Mouse (Mus musculus) heart, postnatal 14 days (tissue): ENCODE results near the gene Fbxw26. TPM values are rescaled to one million over a fixed set of nuclear protein-coding genes. Genes with fewer than 3 reads are reported as not detected.
"Not testable (repeated sequence)": the region's sequence is repeated elsewhere in the genome, so short reads cannot be mapped to it uniquely, and the experiment has no call there.

Experiments used
- DNase-seq, 2 experiments: peaks; one replicate each; pipeline ENCODE4 v3.0.0; 2021 to 2022
- intact Hi-C: fragments of 180-260 bp; cut with DNase I; formaldehyde crosslinking; loops from one replicate; pipeline ENCODE4 v1.15.1; 2025
- long read RNA-seq, 2 experiments: library from polyadenylated mRNA; stranded (forward); transcript quantifications; one replicate each; pipeline ENCODE4 v2.0.0; 2021
- total RNA-seq, 2 experiments: library from RNA; stranded (reverse); gene quantifications; 2 replicates each; pipeline ENCODE4 v1.2.3; 2021

The Fbxw26 gene
- not detected for total RNA-seq
- long read RNA-seq, experiment 1 = 0 reads
- long read RNA-seq, experiment 2 = 0 reads

DNA sequence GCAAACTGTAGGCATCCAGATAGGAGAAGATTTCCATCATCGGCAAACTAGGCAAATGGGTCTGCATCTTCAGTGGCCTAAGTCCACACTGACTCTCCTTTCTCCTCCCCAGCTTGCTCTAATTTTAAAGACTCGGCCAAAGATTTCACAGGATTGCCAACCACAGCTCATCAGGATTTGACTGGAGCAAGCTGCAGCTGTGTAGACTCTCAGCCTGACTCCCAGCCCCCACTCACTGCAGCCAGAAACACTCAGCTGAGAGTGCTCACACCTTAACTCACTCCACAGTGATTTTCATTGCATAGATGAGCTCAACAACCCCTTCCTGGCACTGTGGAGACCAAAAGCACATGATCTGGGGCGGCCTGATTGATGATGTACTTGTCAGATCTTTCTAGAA is at the start of gene Fbxw26:
Gene Fbxw26, minus strand, starts transcription at position 101 of the 400 bp plus-strand sequence.
- DNase-seq, intact Hi-C loops: not testable (repeated sequence)

DNA sequence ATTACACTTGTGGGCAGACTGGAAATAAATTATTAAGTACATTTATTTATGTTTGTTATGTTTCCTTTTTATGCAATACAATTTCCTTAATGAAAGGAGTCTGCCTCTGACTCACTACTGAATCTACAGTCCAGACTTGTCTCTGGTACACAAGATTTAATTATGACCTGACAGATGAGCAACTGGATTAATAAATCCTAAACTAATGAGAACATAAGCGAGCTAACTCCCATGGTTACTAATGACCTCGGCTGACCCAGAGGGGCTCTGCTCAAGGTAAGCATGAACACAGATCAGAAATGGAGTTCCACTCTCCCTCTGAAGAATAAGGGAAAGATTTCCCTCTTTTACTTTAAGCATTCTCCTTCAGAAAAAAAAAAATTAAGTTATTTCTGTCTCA is 49.3 kb upstream of the Fbxw26 start:
- DNase-seq = no peak
- intact Hi-C loops = no loop called here

DNA sequence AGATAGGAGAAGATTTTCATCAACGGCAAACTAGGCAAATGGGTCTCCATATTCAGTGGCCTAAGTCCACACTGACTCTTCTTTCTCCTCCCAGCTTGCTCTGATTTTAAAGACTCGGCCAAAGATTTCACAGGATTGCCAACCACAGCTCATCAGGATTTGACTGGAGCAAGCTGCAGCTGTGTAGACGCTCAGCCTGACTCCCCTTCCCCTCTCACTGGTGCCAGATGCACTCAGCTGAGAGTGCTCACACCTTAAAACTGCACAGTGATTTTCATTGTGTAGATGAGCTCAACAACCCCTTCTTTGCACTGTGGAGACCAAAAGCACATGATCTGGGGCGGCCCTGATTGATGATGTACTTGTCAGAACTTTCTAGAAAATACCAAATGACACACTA is 44.7 kb upstream of the Fbxw26 start, which contains the start of gene Fbxw27:
Gene Fbxw27, minus strand, starts transcription at position 101 of the 400 bp plus-strand sequence.
- intact Hi-C loops, DNase-seq: not testable (repeated sequence)

DNA sequence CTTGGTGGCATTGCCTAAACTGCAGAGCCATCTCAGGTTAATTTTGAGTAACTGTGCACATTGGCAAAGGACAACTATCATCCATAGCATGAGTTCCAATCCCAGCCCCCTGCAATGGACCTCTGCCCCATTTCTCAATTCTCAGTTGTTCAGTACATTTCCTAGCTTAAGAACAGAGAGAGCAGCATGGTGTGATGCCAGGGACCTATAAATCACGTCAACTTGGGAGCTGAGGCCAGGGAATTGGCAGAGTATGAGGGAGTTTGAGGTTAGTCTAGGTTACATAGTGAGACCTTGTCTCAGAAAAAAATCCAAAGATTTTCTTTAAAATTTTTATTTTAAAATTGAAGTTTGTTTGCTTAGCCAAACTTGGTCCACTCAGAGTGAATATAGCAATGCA is 21.0 kb upstream of the Fbxw26 start:
- intact Hi-C loops, DNase-seq: not testable (repeated sequence)

DNA sequence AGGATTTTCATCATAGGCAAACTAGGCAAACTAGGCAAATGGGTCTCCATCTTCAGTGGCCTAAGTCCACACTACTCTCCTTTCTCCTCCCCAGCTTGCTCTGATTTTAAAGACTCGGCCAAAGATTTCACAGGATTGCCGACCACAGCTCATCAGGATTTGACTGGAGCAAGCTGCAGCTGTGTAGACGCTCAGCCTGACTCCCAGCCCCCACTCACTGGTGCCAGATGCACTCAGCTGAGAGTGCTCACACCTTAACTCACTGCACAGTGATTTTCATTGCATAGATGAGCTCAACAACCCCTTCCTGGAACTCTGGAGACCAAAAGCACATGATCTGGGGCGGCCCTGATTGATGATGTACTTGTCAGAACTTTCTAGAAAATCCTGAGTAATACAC is 43.3 kb downstream of the Fbxw26 start, which contains the start of gene Fbxw18:
Gene Fbxw18, minus strand, starts transcription at position 101 of the 400 bp plus-strand sequence.
- intact Hi-C loops, DNase-seq: not testable (repeated sequence)

DNA sequence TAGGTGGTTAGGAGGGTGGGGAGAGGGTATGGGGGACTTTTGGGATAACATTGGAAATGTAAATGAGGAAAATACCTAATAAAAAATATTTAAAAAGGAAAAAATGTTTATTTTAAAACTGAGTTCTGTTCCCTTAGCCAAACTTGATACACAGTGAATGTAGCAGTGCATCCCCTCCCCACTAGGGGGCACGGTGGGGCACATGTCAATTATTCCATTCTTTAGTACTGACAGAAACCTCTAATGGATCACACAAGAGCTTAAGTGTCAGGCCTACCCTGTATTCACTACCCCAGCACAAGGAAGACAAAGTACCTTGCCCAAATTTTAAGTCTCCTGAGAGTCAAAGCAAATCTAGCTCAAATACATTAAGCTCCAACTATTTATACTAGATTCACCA is 60.6 kb downstream of the Fbxw26 start:
- intact Hi-C loops = loop anchor here (5.0 kb wide), 1 partner anchor 177 kb away; no protein-coding TSS in a partner anchor

More for the DNA sequence above, 60.6 kb downstream of the Fbxw26 start:
- DNase-seq = peak; percentile 49 to 74

Other genes starting within 250 kb of the Fbxw26 start
- gene Fbxw15, start 177.8 kb downstream of the Fbxw26 start, total RNA-seq = not detected
- not detected for gene Fbxw24, start 120.0 kb downstream of the Fbxw26 start, total RNA-seq
- gene Fbxw25, start 81.4 kb downstream of the Fbxw26 start, total RNA-seq = not detected
- not detected for gene Fbxw18, start 43.4 kb downstream of the Fbxw26 start, total RNA-seq
- gene Fbxw27, start 44.6 kb upstream of the Fbxw26 start, total RNA-seq = not detected
- not detected for gene Spink8, start 66.2 kb upstream of the Fbxw26 start, total RNA-seq
- 10 to 100 TPM; 16.0 to 16.4 TPM for gene Nme6, start 86.7 kb upstream of the Fbxw26 start, total RNA-seq
- under 1 TPM in 1 of 2 experiments, not detected in 1; 0.61 TPM for gene Camp, start 103.5 kb upstream of the Fbxw26 start, total RNA-seq
- gene Cdc25a, start 129.5 kb upstream of the Fbxw26 start, total RNA-seq = 1 to 10 TPM; 5.7 to 6.1 TPM
- gene Map4, start 185.4 kb upstream of the Fbxw26 start, total RNA-seq = 100 to 1,000 TPM; 252 to 276 TPM